In genomic region chr16:4651624-4652023, GRCm38 (mm10) we compare ENCODE assay signal across 12 mouse cellular contexts. TPM values are rescaled to one million over a fixed set of nuclear protein-coding genes. Genes with fewer than 3 reads are reported as not detected.
DNase-seq lines count a peak whose midpoint lies in the region; ATAC-seq lines count a peak whose summit lies in the region.
"Had no signal": no experiment of that assay in that cellular context is flagged by ENCODE, and none has a peak within 500 bp of the region (broad histone marks: within the 10 kb centered on the region; RNA-seq: fewer than 3 reads in every experiment).

No protein-coding gene starts in this region.

- intact Hi-C loops in heart, postnatal 10 days (cut with DNase I): no loop called here

- H3K9me3 ChIP-seq in heart, embryonic 10.5 days: no peaks in the 10 kb centered on the region
- H3K9me3 ChIP-seq in lung, embryonic 15.5 days: no peaks in the 10 kb centered on the region
- no peaks in the 10 kb centered on the region for H3K9me3 ChIP-seq in embryonic facial prominence, embryonic 12.5 days
- H3K9me3 ChIP-seq: liver, embryonic 15.5 days; neural tube, embryonic 12.5 days had no signal

- DNase-seq in heart, embryonic 10.5 days (ENCODE audit: low spot score): no peak
- no peak for DNase-seq in heart, postnatal 10 days
- no peak for DNase-seq in lung, postnatal 25 days (ENCODE audit: low spot score)
- DNase-seq in mesoderm, embryonic 11.5 days (ENCODE audit: low read depth, low spot score): peak; percentile 63
- DNase-seq in frontal cortex, postnatal 10 days (ENCODE audit: low spot score in 2 of 2): no peak
- DNase-seq in layer of hippocampus, postnatal 25 days (ENCODE audit: extremely low spot score in 1 of 2, low spot score in 1 of 2): no peak
- DNase-seq: cerebellum, adult 9-11 months; kidney, postnatal 4 days had no signal

- ATAC-seq in lung, embryonic 15.5 days (ENCODE audit: borderline replicate concordance, extremely low read depth, low FRiP score, low TSS enrichment): peak; percentile 6; the same call in 1 of the 2 replicates
- peak; percentile 74 for ATAC-seq in embryonic facial prominence, embryonic 12.5 days (ENCODE audit: insufficient number of reproducible peaks, insufficient read depth, low FRiP score, low TSS enrichment)

- no peak overlapping the region for H3K4me3 ChIP-seq in heart, embryonic 10.5 days
- H3K4me3 ChIP-seq in lung, embryonic 15.5 days: no peak overlapping the region
- H3K4me3 ChIP-seq in embryonic facial prominence, embryonic 12.5 days: no peak overlapping the region
- H3K4me3 ChIP-seq: liver, embryonic 15.5 days; neural tube, embryonic 12.5 days had no signal

- WGBS in heart, embryonic 10.5 days: 79% methylated on average over 7 of the region's 7 CpGs
- 61% methylated on average over 7 of the region's 7 CpGs for WGBS in lung, embryonic 15.5 days
- WGBS in embryonic facial prominence, embryonic 12.5 days: 28% methylated on average over 7 of the region's 7 CpGs

- no peaks in the 10 kb centered on the region for H3K27me3 ChIP-seq in heart, embryonic 10.5 days (ENCODE audit: insufficient read depth, poor library complexity, severe bottlenecking)
- H3K27me3 ChIP-seq in lung, embryonic 15.5 days: no peaks in the 10 kb centered on the region
- H3K27me3 ChIP-seq in embryonic facial prominence, embryonic 12.5 days: no peaks in the 10 kb centered on the region
- H3K27me3 ChIP-seq: liver, embryonic 15.5 days; neural tube, embryonic 12.5 days had no signal

- peaks cover 71% of the 10 kb centered on the region for H3K36me3 ChIP-seq in heart, embryonic 10.5 days
- peaks cover 51% of the 10 kb centered on the region for H3K36me3 ChIP-seq in lung, embryonic 15.5 days
- H3K36me3 ChIP-seq in embryonic facial prominence, embryonic 12.5 days: peaks cover 26% of the 10 kb centered on the region

- peaks cover 92% of the 10 kb centered on the region for H3K4me1 ChIP-seq in heart, embryonic 10.5 days
- H3K4me1 ChIP-seq in lung, embryonic 15.5 days: peaks cover 48% of the 10 kb centered on the region
- peaks cover 78% of the 10 kb centered on the region for H3K4me1 ChIP-seq in embryonic facial prominence, embryonic 12.5 days

- H3K27ac ChIP-seq in heart, embryonic 10.5 days: peak overlapping the region; percentile 69
- H3K27ac ChIP-seq in lung, embryonic 15.5 days: peak overlapping the region; percentile 43; the same call in 1 of the 2 replicates
- H3K27ac ChIP-seq in embryonic facial prominence, embryonic 12.5 days: peak overlapping the region; percentile 96
- H3K27ac ChIP-seq: liver, embryonic 15.5 days; neural tube, embryonic 12.5 days had no signal

- no peak overlapping the region for H3K9ac ChIP-seq in lung, embryonic 15.5 days
- peak overlapping the region; percentile 2; the same call in 1 of the 2 replicates for H3K9ac ChIP-seq in embryonic facial prominence, embryonic 12.5 days
- H3K9ac ChIP-seq: liver, embryonic 15.5 days; neural tube, embryonic 12.5 days had no signal

- no peak overlapping the region for H3K4me2 ChIP-seq in lung, embryonic 15.5 days
- 0 out of 2 replicates have a peak overlapping the region, but pooled peaks have one; percentile 18 for H3K4me2 ChIP-seq in embryonic facial prominence, embryonic 12.5 days (replicated peaks)
- H3K4me2 ChIP-seq: liver, embryonic 15.5 days; neural tube, embryonic 12.5 days had no signal

RNA-seq across cellular contexts. Expression of gene Dnaja3, which starts 11.8 kb away (rescaled TPM):
- polyA plus RNA-seq in heart, embryonic 10.5 days (2016; fragmentation: Nextera tagmentation; extraction: Ambion mirVana): 78.3 and 85.5 TPM in 2 replicates
- total RNA-seq in heart, postnatal 10 days (2021): 100 to 1,000 TPM; 106 to 107 TPM
- polyA plus RNA-seq in lung, embryonic 15.5 days (2015; fragmentation: Nextera tagmentation; extraction: Ambion mirVana): 66.0 and 66.5 TPM in 2 replicates
- 57.1 and 59.8 TPM in 2 replicates for polyA plus RNA-seq in embryonic facial prominence, embryonic 12.5 days (2016; fragmentation: Nextera tagmentation; extraction: Ambion mirVana)
- total RNA-seq in layer of hippocampus, postnatal 25 days (2021): 10 to 100 TPM; 62.5 to 71.8 TPM

RNA-seq across cellular contexts. Expression of gene Vasn, which starts 11.9 kb away (rescaled TPM):
- polyA plus RNA-seq in heart, embryonic 10.5 days (2016; fragmentation: Nextera tagmentation; extraction: Ambion mirVana): 13.7 and 16.9 TPM in 2 replicates
- total RNA-seq in heart, postnatal 10 days (2021): 10 to 100 TPM; 13.6 to 18.0 TPM
- 25.1 and 25.9 TPM in 2 replicates for polyA plus RNA-seq in lung, embryonic 15.5 days (2015; fragmentation: Nextera tagmentation; extraction: Ambion mirVana)
- polyA plus RNA-seq in embryonic facial prominence, embryonic 12.5 days (2016; fragmentation: Nextera tagmentation; extraction: Ambion mirVana): 23.4 and 24.1 TPM in 2 replicates
- 1 to 10 TPM; 6.0 TPM for total RNA-seq in layer of hippocampus, postnatal 25 days (2021)

RNA-seq across cellular contexts. Expression of gene Pam16, which starts 26.8 kb away (rescaled TPM):
- polyA plus RNA-seq in heart, embryonic 10.5 days (2016; fragmentation: Nextera tagmentation; extraction: Ambion mirVana): 116 and 130 TPM in 2 replicates
- total RNA-seq in heart, postnatal 10 days (2021): 100 to 1,000 TPM in 1 of 2 experiments, 10 to 100 TPM in 1; 96.6 to 125 TPM
- 93.8 and 94.6 TPM in 2 replicates for polyA plus RNA-seq in lung, embryonic 15.5 days (2015; fragmentation: Nextera tagmentation; extraction: Ambion mirVana)
- 96.4 and 104 TPM in 2 replicates for polyA plus RNA-seq in embryonic facial prominence, embryonic 12.5 days (2016; fragmentation: Nextera tagmentation; extraction: Ambion mirVana)
- 10 to 100 TPM; 76.3 to 82.6 TPM for total RNA-seq in layer of hippocampus, postnatal 25 days (2021)

RNA-seq across cellular contexts. Expression of gene Coro7, which starts 28.0 kb away (rescaled TPM):
- 22.7 and 23.9 TPM in 2 replicates for polyA plus RNA-seq in heart, embryonic 10.5 days (2016; fragmentation: Nextera tagmentation; extraction: Ambion mirVana)
- total RNA-seq in heart, postnatal 10 days (2021): 10 to 100 TPM; 24.6 to 26.1 TPM
- polyA plus RNA-seq in lung, embryonic 15.5 days (2015; fragmentation: Nextera tagmentation; extraction: Ambion mirVana): 13.4 and 15.2 TPM in 2 replicates
- 18.2 and 23.1 TPM in 2 replicates for polyA plus RNA-seq in embryonic facial prominence, embryonic 12.5 days (2016; fragmentation: Nextera tagmentation; extraction: Ambion mirVana)
- total RNA-seq in layer of hippocampus, postnatal 25 days (2021): 10 to 100 TPM; 78.6 to 96.5 TPM

RNA-seq across cellular contexts. Expression of gene Glis2, which starts 57.1 kb away (rescaled TPM):
- polyA plus RNA-seq in heart, embryonic 10.5 days (2016; fragmentation: Nextera tagmentation; extraction: Ambion mirVana): 13.9 and 20.7 TPM in 2 replicates
- total RNA-seq in heart, postnatal 10 days (2021): 10 to 100 TPM; 27.6 to 34.5 TPM
- 18.5 and 24.0 TPM in 2 replicates for polyA plus RNA-seq in lung, embryonic 15.5 days (2015; fragmentation: Nextera tagmentation; extraction: Ambion mirVana)
- polyA plus RNA-seq in embryonic facial prominence, embryonic 12.5 days (2016; fragmentation: Nextera tagmentation; extraction: Ambion mirVana): 33.0 and 33.4 TPM in 2 replicates
- total RNA-seq in layer of hippocampus, postnatal 25 days (2021): 10 to 100 TPM; 15.4 to 16.2 TPM

Comparison
In these comparisons a context has a peak if more than half of its experiments do, and no peak if none do; other contexts are left out.
1. H3K27ac ChIP-seq: peak in every context shown above with its lines; median percentile 96 in embryonic facial prominence, embryonic 12.5 days; 69 in heart, embryonic 10.5 days; 43 in lung, embryonic 15.5 days.